Mouse (Mus musculus) lung, adult 2 months (tissue): ENCODE data around the gene Kansl1. TPM values are rescaled to one million over a fixed set of nuclear protein-coding genes. Genes with fewer than 3 reads are reported as not detected.

Experiments
- DNase-seq: peaks from one replicate; pipeline ENCODE4 v3.0.0; 2022
- H3K4me1 ChIP-seq: fragments of 200-500 bp; 2 replicates; pipeline ENCODE4 v1.6.1; 2011; ENCODE audit warnings: low read length; ENCODE audit not compliant: control insufficient read depth, insufficient read depth
- H3K4me3 ChIP-seq: fragments of 200-500 bp; replicated peaks from 2 replicates; pipeline ENCODE3; 2011; ENCODE audit warnings: low read depth, mild to moderate bottlenecking, control low read depth, low read length; ENCODE audit errors: extremely low read depth
- CTCF ChIP-seq: fragments of 200-500 bp; IDR thresholded peaks from 2 replicates; pipeline ENCODE4 v1.5.1; 2011; ENCODE audit warnings: mild to moderate bottlenecking, low read length, control low read depth; ENCODE audit not compliant: insufficient read depth
- POLR2A ChIP-seq: fragments of 200-500 bp; IDR thresholded peaks from 2 replicates; pipeline ENCODE4 v1.6.1; 2011; ENCODE audit warnings: low read depth, mild to moderate bottlenecking, control low read depth, low read length, borderline replicate concordance; ENCODE audit errors: extremely low read depth
- WGBS: fragments of 180-500 bp; shearing (Covaris S2); methylation state at CpG from one replicate; pipeline ENCODE4 v1.1.7; 2018; 5-methylcytosine and 5-hydroxymethylcytosine counted together
- polyA plus RNA-seq: library from polyadenylated mRNA; depleted of rRNA; stranded (reverse); fragments of >200 nt; gene quantifications from 2 replicates; pipeline ENCODE4 v1.2.3, GENCODE M21; 2012; rRNA removed

Gene Kansl1
- polyA plus RNA-seq, 1 experiment = 86.2 TPM

GRCm38 (mm10) chr11:104288835-104289198, 179.8 kb downstream of the Kansl1 start:
- TF ChIP-seq CTCF (no peak), POLR2A (no peak)
- Histone ChIP-seq H3K4me3 (no peak overlapping the region), H3K4me1 (no peaks in the 10 kb centered on the region)
- 47% methylated on average over 6 of the region's 6 CpGs for WGBS
- DNase-seq = no peak

GRCm38 (mm10) chr11:104287113-104287512, 181.5 kb downstream of the Kansl1 start:
- no peaks in the 10 kb centered on the region for H3K4me1 ChIP-seq
- no peak for TF ChIP-seq POLR2A
- no peak for TF ChIP-seq CTCF
- H3K4me3 ChIP-seq = no peak overlapping the region
- 95% methylated on average over 18 of the region's 18 CpGs for WGBS
- no peak for DNase-seq

Other genes with a start within 250 kb of the Kansl1 start
- gene Mapt, start 237.5 kb downstream of the Kansl1 start, polyA plus RNA-seq = 55.3 and 77.9 TPM in 2 replicates
- gene Cdc27, start 81.8 kb upstream of the Kansl1 start, polyA plus RNA-seq = 3.4 and 6.9 TPM in 2 replicates
- 131 and 184 TPM in 2 replicates for gene Myl4, start 81.8 kb upstream of the Kansl1 start, polyA plus RNA-seq
- 9.3 and 16.2 TPM in 2 replicates for gene Itgb3, start 139.1 kb upstream of the Kansl1 start, polyA plus RNA-seq
- gene Gm11639, start 216.8 kb upstream of the Kansl1 start, polyA plus RNA-seq = not detected in 2 replicates